9 mouse cellular contexts compared by ENCODE assay signal in the genomic region with DNA sequence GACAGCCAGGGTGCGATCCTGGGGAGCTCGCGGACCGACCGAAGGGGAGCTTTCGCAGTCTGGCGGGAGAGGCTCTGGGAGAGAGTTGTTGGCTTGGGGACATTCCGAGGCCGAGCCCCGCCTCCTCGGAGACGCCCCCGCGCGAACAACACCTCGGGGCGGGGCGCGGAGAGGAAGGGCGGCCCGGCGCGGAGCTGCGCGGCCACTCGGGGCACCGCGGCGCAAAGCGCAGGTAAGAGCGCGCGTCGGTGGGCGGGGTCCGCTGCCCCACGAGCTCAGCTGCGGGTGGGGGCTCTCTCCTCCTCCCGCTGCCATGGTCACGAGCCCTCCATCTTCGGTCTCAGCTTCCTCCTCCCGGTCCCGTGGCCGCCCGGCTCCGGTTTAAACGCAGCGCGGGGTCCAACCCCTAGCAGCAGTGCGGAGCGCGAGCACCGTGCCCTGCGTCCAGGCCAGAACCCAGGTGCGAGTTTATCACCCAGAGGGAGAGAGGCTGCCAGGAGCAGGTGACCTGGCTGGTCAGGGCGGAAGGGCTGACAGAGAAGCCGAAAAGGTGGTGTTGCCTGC. TPM values are rescaled to one million over a fixed set of nuclear protein-coding genes. Genes with fewer than 3 reads are reported as not detected.
DNase-seq lines count a peak whose midpoint lies in the region; ATAC-seq and TF ChIP-seq lines count a peak whose summit lies in the region.
"Had no signal": no experiment of that assay in that cellular context is flagged by ENCODE, and none has a peak within 500 bp of the region (broad histone marks: within the 10 kb centered on the region; RNA-seq: fewer than 3 reads in every experiment).

TSS of gene Tmie (minus strand) at position 116 of the 564 bp plus-strand sequence.

- peak within 1 kb of the TSS; percentile 55 for H3K4me2 ChIP-seq in liver, embryonic 14.5 days (ENCODE audit: low read depth)

- TF ChIP-seq CTCF in kidney, adult 2 months (conservative IDR thresholded peaks at IDR 0.05; ENCODE audit: insufficient read depth, insufficient read length, low read depth, low read length) = no peak
- TF ChIP-seq CTCF in liver, embryonic 14.5 days (IDR thresholded peaks at IDR 0.05; ENCODE audit: low read depth) = no peak

- peak; percentile 84 for TF ChIP-seq POLR2A in kidney, adult 2 months (IDR thresholded peaks at IDR 0.05; ENCODE audit: low read depth, low read length)

- no peak for TF ChIP-seq EP300 in liver, embryonic 14.5 days (IDR thresholded peaks at IDR 0.05; ENCODE audit: low read depth)

- H3K4me3 ChIP-seq in heart, embryonic 10.5 days = peak within 1 kb of the TSS; percentile 73
- peak within 1 kb of the TSS; percentile 75 for H3K4me3 ChIP-seq in kidney, adult 2 months (ENCODE audit: insufficient read depth, low read depth, low read length)
- H3K4me3 ChIP-seq in liver, embryonic 14.5 days (ENCODE audit: insufficient read depth in 1 of 2, low read depth in 2 of 2, low read length in 2 of 2) = peak within 1 kb of the TSS; percentile 49 to 53

- ATAC-seq in cerebellum, adult (ENCODE audit: insufficient number of reproducible peaks, low FRiP score, low TSS enrichment) = no peak
- peak; percentile 39; the same call in 1 of the 2 replicates for ATAC-seq in liver, embryonic 14.5 days (ENCODE audit: insufficient read depth)

- no peak within 1 kb of the TSS for H3K9ac ChIP-seq in liver, embryonic 14.5 days (replicated peaks)

- H3K27ac ChIP-seq in heart, embryonic 10.5 days = peak within 1 kb of the TSS; percentile 77
- peak within 1 kb of the TSS; percentile 97 for H3K27ac ChIP-seq in kidney, adult 2 months (ENCODE audit: insufficient read depth, low read depth, low read length)
- H3K27ac ChIP-seq in liver, embryonic 14.5 days = no peak within 1 kb of the TSS

- H3K4me1 ChIP-seq in heart, embryonic 10.5 days = peaks cover 23% of the 10 kb centered on the region
- peaks cover 24% of the 10 kb centered on the region for H3K4me1 ChIP-seq in kidney, adult 2 months (ENCODE audit: control insufficient read depth, insufficient read depth, low read length)
- peaks cover 0 to 5% of the 10 kb centered on the region in 2 experiments; a peak in 1 of 4 replicates for H3K4me1 ChIP-seq in liver, embryonic 14.5 days (replicated peaks; ENCODE audit: control insufficient read depth in 2 of 2, insufficient read depth in 2 of 2, low read length in 1 of 2)

- H3K27me3 ChIP-seq in heart, embryonic 10.5 days (ENCODE audit: insufficient read depth, poor library complexity, severe bottlenecking) = peaks cover 68% of the 10 kb centered on the region
- H3K27me3 ChIP-seq in kidney, adult 2 months (replicated peaks; ENCODE audit: control insufficient read depth, insufficient read depth, low read length) = no peaks in the 10 kb centered on the region
- peaks cover 22% of the 10 kb centered on the region for H3K27me3 ChIP-seq in liver, embryonic 14.5 days (ENCODE audit: control insufficient read depth, insufficient read depth, low read length)

- WGBS in heart, embryonic 10.5 days = under 1% methylated on average over 57 of the region's 57 CpGs
- under 1% methylated on average over 51 of the region's 57 CpGs for whole genome bisulfite sequencing in kidney, adult 2 months
- under 1% methylated on average over 47 of the region's 57 CpGs for WGBS in liver, embryonic 14.5 days (ENCODE audit: insufficient replicate concordance)

- peak; percentile 25 to 50 for DNase-seq in cerebellum, postnatal 25 days
- DNase-seq in embryo, embryonic 11 days = peak; percentile 69
- DNase-seq in heart, embryonic 10.5 days (ENCODE audit: low spot score) = no peak
- peak; percentile 94 for DNase-seq in kidney, adult 2 months
- DNase-seq in liver, embryonic 14.5 days (ENCODE audit: low read depth in 3 of 3, low spot score in 3 of 3) = no peak
- DNase-seq in natural killer cell, adult 2 months (ENCODE audit: low spot score in 2 of 2) = peak; percentile 9 to 34
- peak; percentile 73 for DNase-seq in testis, postnatal 14 days (ENCODE audit: low spot score)

- no peaks in the 10 kb centered on the region for H3K9me3 ChIP-seq in heart, embryonic 10.5 days
- H3K9me3 ChIP-seq in liver, embryonic 14.5 days (ENCODE audit: control insufficient read depth, low read length) = no peaks in the 10 kb centered on the region
- H3K9me3 ChIP-seq: G1E had no signal

- H3K36me3 ChIP-seq in heart, embryonic 10.5 days = no peaks in the 10 kb centered on the region
- no peaks in the 10 kb centered on the region for H3K36me3 ChIP-seq in kidney, adult 2 months (ENCODE audit: control insufficient read depth, insufficient read depth, low read length)
- H3K36me3 ChIP-seq in liver, embryonic 14.5 days (replicated peaks; ENCODE audit: control insufficient read depth, insufficient read depth, low read depth) = no peaks in the 10 kb centered on the region
- H3K36me3 ChIP-seq: G1E had no signal

RNA-seq across cellular contexts. Expression of gene Tmie, which starts in this region (rescaled TPM):
- polyA plus RNA-seq in heart, embryonic 10.5 days (2016; fragmentation: Nextera tagmentation; extraction: Ambion mirVana) = 0.17 and 0.68 TPM in 2 replicates
- polyA plus RNA-seq in kidney, adult 2 months (2012; rRNA removed) = 7.9 and 9.5 TPM in 2 replicates
- polyA plus RNA-seq in liver, embryonic 14.5 days (2012; rRNA removed) = 0.62 and 0.97 TPM in 2 replicates
- polyA plus RNA-seq in liver, embryonic 14.5 days (2014; fragmentation: Nextera tagmentation; extraction: Ambion mirVana) = 0.94 and 1.1 TPM in 2 replicates
- polyA plus RNA-seq: G1E had no signal

Comparison
In these comparisons a context has a peak if more than half of its experiments do, and no peak if none do; other contexts are left out.
1. DNase-seq: peak in cerebellum, postnatal 25 days (2 of 2), embryo, embryonic 11 days (single experiment), kidney, adult 2 months (single experiment), natural killer cell, adult 2 months (2 of 2) and testis, postnatal 14 days (single experiment); none in heart, embryonic 10.5 days (single experiment) and liver, embryonic 14.5 days (0 of 3).
2. Peak in every context shown above with its lines, with median percentiles within 50 percentile points of each other: H3K4me3 ChIP-seq.